Comparison of ENCODE assay signal across 8 mouse cellular contexts in the genomic region with DNA sequence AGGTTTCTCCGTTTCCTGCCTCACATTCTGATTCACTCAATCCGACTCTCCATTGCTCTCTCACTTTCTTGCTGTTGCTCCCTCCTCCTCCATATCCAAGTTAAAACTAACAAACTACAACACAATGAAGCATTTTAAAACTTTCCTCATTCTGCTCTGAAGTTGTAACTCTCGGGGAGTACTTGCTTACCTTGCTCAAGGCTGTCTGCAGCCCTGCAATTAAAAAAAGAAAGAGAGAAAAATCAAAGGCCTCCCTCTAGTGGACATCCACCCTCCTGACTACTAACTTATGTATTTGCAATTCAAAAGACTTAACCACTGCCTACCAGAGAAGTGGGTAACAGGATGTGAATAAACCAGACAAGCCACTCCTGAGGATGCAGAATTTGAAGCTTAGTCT. TPM values are rescaled to one million over a fixed set of nuclear protein-coding genes. Genes with fewer than 3 reads are reported as not detected.
DNase-seq lines count a peak whose midpoint lies in the region; ATAC-seq and TF ChIP-seq lines count a peak whose summit lies in the region.

No protein-coding gene starts in this region.

- 0% methylated on average over 3 of the region's 3 CpGs for WGBS in forebrain, embryonic 16.5 days
- WGBS in intestine, embryonic 14.5 days: 0% methylated on average over 3 of the region's 3 CpGs
- 0% methylated on average over 3 of the region's 3 CpGs for WGBS in liver, embryonic 13.5 days (ENCODE audit: insufficient replicate concordance)

- peak overlapping the region; percentile 50 for H3K4me2 ChIP-seq in forebrain, embryonic 16.5 days (ENCODE audit: low read length)
- H3K4me2 ChIP-seq in intestine, embryonic 14.5 days (ENCODE audit: low read length): peak overlapping the region; percentile 62
- peak overlapping the region; percentile 98 for H3K4me2 ChIP-seq in liver, embryonic 13.5 days

- no peaks in the 10 kb centered on the region for H3K27me3 ChIP-seq in E14TG2a.4 (ENCODE audit: insufficient read depth, low read length)
- no peaks in the 10 kb centered on the region for H3K27me3 ChIP-seq in forebrain, embryonic 16.5 days (replicated peaks; ENCODE audit: control insufficient read depth, insufficient read depth, low read length)
- H3K27me3 ChIP-seq in intestine, embryonic 14.5 days (replicated peaks; ENCODE audit: control insufficient read depth, insufficient read depth, low read length): no peaks in the 10 kb centered on the region
- H3K27me3 ChIP-seq in liver, embryonic 13.5 days: no peaks in the 10 kb centered on the region

- no peak overlapping the region for H3K9ac ChIP-seq in forebrain, embryonic 16.5 days (replicated peaks; ENCODE audit: low read depth, low read length)
- H3K9ac ChIP-seq in intestine, embryonic 14.5 days (ENCODE audit: low read length): no peak overlapping the region
- peak overlapping the region; percentile 79 for H3K9ac ChIP-seq in liver, embryonic 13.5 days

- peak overlapping the region; percentile 97 for H3K4me3 ChIP-seq in E14TG2a.4 (replicated peaks; ENCODE audit: low read length)
- H3K4me3 ChIP-seq in forebrain, embryonic 16.5 days (replicated peaks; ENCODE audit: low read length): peak overlapping the region; percentile 87
- peak overlapping the region; percentile 88 for H3K4me3 ChIP-seq in intestine, embryonic 14.5 days (ENCODE audit: low read depth, low read length)
- H3K4me3 ChIP-seq in liver, embryonic 13.5 days (replicated peaks): peak overlapping the region; percentile 97

- peaks cover 25% of the 10 kb centered on the region for H3K36me3 ChIP-seq in E14TG2a.4 (ENCODE audit: insufficient read depth, low read length)
- H3K36me3 ChIP-seq in forebrain, embryonic 16.5 days (ENCODE audit: control insufficient read depth, insufficient read depth): peaks cover under 1% of the 10 kb centered on the region; the same call in 1 of the 2 replicates
- peaks cover 14% of the 10 kb centered on the region for H3K36me3 ChIP-seq in intestine, embryonic 14.5 days (ENCODE audit: control insufficient read depth, insufficient read depth, low read length)
- peaks cover 17% of the 10 kb centered on the region for H3K36me3 ChIP-seq in liver, embryonic 13.5 days

- H3K9me3 ChIP-seq in E14TG2a.4 (ENCODE audit: low read length): no peaks in the 10 kb centered on the region
- H3K9me3 ChIP-seq in forebrain, embryonic 16.5 days (ENCODE audit: control insufficient read depth, low read length): no peaks in the 10 kb centered on the region
- no peaks in the 10 kb centered on the region for H3K9me3 ChIP-seq in intestine, embryonic 14.5 days (ENCODE audit: control insufficient read depth, low read length)
- H3K9me3 ChIP-seq in liver, embryonic 13.5 days (replicated peaks): no peaks in the 10 kb centered on the region

- no peak for ATAC-seq in forebrain, embryonic 16.5 days
- no peak for ATAC-seq in intestine, embryonic 14.5 days (replicated peaks; ENCODE audit: low FRiP score, low TSS enrichment, low read depth)
- ATAC-seq in liver, embryonic 13.5 days (ENCODE audit: low read depth): no peak

- peak; percentile 61 for TF ChIP-seq CTCF in E14TG2a.4 (conservative IDR thresholded peaks at IDR 0.05; ENCODE audit: low read length)

- peak; percentile 83 for DNase-seq in 3T3-L1 (ENCODE audit: low read depth, low spot score)
- peak; percentile 43 for DNase-seq in cerebellum, adult 8-10 months
- no peak for DNase-seq in intestine, embryonic 14.5 days (ENCODE audit: low spot score)
- peak; percentile 48 for DNase-seq in liver, embryonic 13.5 days
- DNase-seq in naive thymus-derived CD4-positive, alpha-beta T cell, adult 2 months (ENCODE audit: low read depth): peak; percentile 88
- peak; percentile 31 for DNase-seq in thymus, postnatal 4 days

- peaks cover 44% of the 10 kb centered on the region for H3K4me1 ChIP-seq in E14TG2a.4 (replicated peaks; ENCODE audit: low read depth, low read length)
- H3K4me1 ChIP-seq in forebrain, embryonic 16.5 days (replicated peaks; ENCODE audit: control insufficient read depth, insufficient read depth, low read length): peaks cover 14% of the 10 kb centered on the region
- H3K4me1 ChIP-seq in intestine, embryonic 14.5 days (replicated peaks; ENCODE audit: control insufficient read depth, insufficient read depth, low read length): peaks cover 6% of the 10 kb centered on the region
- H3K4me1 ChIP-seq in liver, embryonic 13.5 days (replicated peaks): peaks cover 43% of the 10 kb centered on the region

- H3K27ac ChIP-seq in forebrain, embryonic 16.5 days (ENCODE audit: low read length): peak overlapping the region; percentile 20; the same call in 1 of the 2 replicates
- peak overlapping the region; percentile 94 for H3K27ac ChIP-seq in intestine, embryonic 14.5 days (ENCODE audit: low read depth)
- peak overlapping the region; percentile 92 for H3K27ac ChIP-seq in liver, embryonic 13.5 days

RNA-seq across cellular contexts. Expression of a gene that starts 1.1 kb away (rescaled TPM):
- polyA plus RNA-seq in forebrain, embryonic 16.5 days (2015; fragmentation: Nextera tagmentation; extraction: Ambion mirVana): 10.1 and 12.0 TPM in 2 replicates
- polyA plus RNA-seq in intestine, embryonic 14.5 days (2014; fragmentation: Nextera tagmentation; extraction: Ambion mirVana): 18.5 and 21.9 TPM in 2 replicates
- polyA plus RNA-seq in liver, embryonic 13.5 days (2015; fragmentation: Nextera tagmentation; extraction: Ambion mirVana): 7.1 and 7.4 TPM in 2 replicates

RNA-seq across cellular contexts. Expression of a gene that starts 19.4 kb away (rescaled TPM):
- polyA plus RNA-seq in forebrain, embryonic 16.5 days (2015; fragmentation: Nextera tagmentation; extraction: Ambion mirVana): 32.7 and 34.5 TPM in 2 replicates
- 61.4 and 66.9 TPM in 2 replicates for polyA plus RNA-seq in intestine, embryonic 14.5 days (2014; fragmentation: Nextera tagmentation; extraction: Ambion mirVana)
- 88.6 and 107 TPM in 2 replicates for polyA plus RNA-seq in liver, embryonic 13.5 days (2015; fragmentation: Nextera tagmentation; extraction: Ambion mirVana)

Comparison
In these comparisons a context has a peak if more than half of its experiments do, and no peak if none do; other contexts are left out.
1. H3K27ac ChIP-seq: peak in every context shown above with its lines; median percentile 94 in intestine, embryonic 14.5 days; 92 in liver, embryonic 13.5 days; 20 in forebrain, embryonic 16.5 days.